Mouse (Mus musculus) right cerebral cortex, postnatal 14 days (tissue): ENCODE results near the gene Mip.
"Not testable (repeated sequence)": the region's sequence is repeated elsewhere in the genome, so short reads cannot be mapped to it uniquely, and the experiment has no call there.

Source experiments
- DNase-seq: peaks from one replicate; pipeline ENCODE4 v3.0.0; 2022

The Mip gene

DNA sequence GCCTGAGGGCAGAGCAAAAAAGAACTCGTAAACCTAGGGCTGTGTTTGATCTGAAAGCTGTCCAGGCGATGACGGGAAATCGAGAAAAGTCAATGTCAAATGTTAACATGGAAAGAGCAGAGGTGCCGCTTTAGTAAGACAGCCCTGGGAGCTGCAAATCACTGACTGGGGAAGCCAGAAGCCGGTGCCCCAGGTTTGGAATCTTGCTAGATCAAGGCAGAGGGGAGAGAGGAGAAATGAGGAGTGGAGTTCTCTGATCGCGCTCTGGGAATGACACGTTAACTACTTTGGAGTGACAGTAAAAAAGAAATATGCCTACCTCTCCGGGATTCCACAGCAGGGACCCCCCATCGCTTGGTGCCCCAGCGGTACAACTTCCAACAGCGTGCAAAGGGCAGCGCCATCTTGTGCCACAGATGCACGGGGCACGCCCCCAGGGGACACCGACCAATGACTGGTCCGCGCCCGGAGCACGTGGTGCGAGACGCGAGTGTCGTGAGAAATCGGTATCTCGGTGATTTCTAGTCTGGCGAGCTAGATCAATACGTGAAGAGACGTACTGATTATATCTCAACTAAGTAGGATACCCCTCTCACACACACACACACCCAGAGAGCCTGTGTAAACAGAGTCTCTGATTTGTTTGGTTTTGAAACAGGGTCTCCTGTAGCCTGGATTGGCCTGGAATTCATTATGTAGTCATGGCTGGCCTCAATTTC lies 14.1 kb upstream of the Mip start, which contains the start of gene Spryd4:
Gene Spryd4, minus strand, starts transcription at position 418 of the 719 bp plus-strand sequence.
- peak; percentile 90 for DNase-seq

DNA sequence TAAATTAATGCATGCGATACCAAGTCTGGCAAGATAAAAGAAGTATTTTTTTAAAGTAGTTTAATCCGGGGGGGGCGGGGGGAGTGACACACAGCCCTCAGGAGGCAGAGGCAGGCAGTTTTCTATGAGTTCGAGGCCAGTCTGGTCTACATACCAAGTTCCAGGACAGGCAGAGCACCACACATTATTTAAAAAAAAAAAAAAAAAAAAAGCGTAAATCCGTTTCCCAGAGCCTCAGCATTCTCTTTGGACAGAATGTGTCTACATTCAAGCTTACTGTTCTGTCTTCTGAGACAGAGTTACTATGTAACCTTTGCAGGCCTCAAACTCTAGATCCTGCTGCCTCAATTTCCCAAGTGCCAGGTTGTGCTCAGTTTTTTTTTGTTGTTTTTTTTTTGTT lies 13.5 kb upstream of the Mip start:
- DNase-seq = no peak

DNA sequence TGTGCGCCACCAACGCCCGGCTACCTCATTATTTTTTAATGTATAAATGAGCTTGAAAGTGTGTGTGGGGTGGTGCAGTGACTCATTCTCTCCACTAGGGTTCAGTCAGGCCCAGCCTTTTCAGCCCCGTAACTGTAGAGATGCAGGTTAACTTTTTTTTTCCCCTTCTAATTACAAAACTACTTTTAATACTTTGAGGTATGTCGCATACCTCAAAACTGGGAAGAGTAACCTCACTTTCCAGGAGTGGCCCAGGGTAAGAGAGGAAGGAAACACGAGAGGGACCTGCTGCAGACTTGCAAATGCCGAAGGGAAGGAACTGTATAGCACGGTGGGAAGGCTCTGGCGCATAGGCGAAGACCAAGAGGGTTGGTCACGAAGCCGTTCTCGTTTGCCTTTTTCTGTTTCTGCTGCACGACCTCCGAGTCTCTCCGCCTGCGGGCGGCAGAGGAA lies 12.7 kb upstream of the Mip start:
- DNase-seq = peak; percentile 62

DNA sequence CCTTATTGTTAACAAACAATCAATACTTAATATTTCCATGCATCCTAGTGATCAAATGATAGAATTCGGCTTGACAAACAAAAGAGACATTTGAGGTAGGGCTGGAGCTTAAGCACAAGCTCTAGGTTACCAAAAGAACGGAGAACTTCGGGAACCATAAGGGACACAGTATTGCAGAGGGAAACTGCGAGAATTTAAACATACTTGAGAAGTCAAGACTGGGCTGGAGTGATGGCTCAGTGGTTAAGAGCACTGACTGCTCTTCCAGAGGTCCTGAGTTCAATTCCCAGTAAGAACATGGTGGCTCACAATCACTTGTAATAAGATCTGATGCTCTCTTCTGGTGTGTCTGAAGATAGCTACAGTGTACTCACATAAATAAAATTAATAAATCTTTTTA lies 11.5 kb upstream of the Mip start:
- DNase-seq = not testable (repeated sequence)

DNA sequence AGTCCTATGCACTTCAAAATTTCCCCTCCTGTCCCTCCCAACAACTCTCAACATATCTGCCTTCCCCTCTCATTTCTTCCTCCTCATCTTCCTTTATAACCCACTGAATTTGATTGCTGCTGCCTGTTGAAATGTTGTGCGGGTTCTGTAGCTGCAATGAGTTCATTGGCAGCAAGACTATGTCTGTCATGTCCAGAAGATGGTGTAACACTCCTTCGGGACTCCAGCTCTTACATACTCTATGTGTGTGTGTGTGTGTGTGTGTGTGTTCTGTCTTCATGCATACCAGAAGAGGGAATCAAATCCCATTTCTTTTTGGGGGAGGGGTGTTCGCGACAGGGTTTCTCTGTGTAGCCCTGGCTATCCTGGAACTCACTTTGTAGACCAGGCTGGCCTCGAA lies 10.7 kb upstream of the Mip start:
- no peak for DNase-seq

DNA sequence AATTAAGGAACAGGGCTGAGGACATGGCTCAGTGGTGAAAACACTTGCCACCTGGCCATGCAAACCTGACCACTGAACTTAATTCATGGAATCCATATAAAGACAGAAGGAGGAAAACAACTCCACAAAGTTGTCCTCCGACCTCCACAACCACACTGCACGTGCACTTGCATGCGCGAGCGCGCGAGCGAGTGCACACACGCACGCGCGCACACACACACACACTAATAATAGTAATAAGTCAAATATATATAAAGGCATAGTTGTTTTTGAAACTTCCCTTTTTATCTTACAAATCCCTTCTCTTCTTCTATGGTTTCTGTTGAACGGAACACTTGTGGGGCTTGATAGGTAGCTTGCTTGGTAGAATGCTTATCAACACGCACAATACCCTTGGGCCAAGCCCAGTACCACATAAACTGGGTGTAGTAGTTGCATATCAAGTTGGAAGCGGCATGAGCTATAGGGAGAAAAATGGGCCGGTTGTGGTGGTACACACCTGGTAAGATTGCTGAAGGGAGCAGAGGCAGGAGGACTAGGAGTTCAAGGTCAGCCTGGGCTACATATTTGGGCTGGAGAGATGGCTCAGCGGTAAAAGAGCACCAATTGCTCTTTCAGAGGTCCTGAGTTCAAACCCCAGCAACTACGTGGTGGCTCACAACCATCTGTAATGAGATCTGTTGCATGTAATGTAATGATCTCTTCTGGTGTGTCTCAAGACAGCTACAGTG lies 7.1 kb upstream of the Mip start:
- DNase-seq = no peak

- no peak for DNase-seq
Observed at GRCm38 (mm10) chr10:128221533-128222286, 3.9 kb upstream of the Mip start.

GRCm38 (mm10) chr10:128225064-128225463 lies 574 bp upstream of the Mip start:
- DNase-seq = no peak

DNA sequence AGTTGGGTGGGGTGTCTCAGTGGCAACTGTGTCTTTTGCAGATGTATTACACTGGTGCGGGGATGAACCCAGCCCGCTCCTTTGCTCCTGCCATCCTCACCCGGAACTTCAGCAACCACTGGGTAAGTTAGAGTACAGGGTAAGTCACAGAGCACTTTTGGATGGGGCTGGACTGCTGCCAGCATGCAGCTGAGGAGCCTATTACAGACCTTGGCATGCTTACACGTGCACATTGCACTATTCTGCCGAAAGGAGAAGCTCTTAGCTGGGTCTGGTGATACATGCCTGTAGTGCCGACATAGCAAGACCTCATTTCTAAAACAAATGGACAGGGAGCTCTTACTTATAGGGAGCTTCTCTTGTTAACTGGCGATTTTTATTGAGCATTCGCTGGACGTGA lies 2.0 kb downstream of the Mip start:
- no peak for DNase-seq

DNA sequence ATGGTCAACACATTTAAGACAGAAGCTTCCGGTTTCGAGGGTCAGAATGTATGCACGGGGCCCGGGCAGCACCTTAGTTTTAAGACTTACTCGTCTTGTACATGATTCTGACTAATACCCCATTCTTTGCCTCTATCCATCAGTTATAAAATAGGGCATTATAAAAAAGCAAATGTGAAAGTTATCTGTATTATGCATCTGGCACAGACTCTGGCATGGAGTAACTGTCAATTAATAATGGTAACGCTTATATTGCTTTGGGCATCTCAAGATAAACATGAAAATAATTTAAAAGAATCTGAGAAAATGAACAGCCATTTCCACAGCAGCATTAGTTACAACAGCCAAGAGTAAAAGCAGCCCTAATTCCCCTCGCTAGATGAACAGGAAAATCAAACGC lies 2.4 kb downstream of the Mip start:
- DNase-seq = no peak

DNA sequence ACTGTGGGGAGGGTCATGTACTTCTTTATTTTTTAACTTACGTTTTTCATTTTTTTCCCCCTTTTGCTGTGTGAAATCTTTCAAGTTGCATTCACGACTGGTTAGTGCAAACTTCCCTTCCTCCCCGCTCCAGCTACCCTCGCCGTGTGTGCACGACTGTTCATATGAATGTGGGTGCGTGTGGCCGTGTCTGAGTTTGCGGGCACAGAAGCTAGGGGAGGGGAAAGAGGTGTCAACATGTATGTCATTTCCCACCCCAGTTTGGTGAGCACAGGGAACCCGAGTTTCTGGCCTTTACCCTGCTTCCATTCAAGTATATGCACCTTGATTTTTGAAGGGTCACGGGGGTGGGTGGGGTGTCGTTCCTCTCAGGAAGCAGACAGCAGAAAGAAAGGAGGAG lies 4.9 kb downstream of the Mip start:
- DNase-seq = no peak

GRCm38 (mm10) chr10:128231146-128231545 lies 5.5 kb downstream of the Mip start:
- no peak for DNase-seq

- peak; percentile 86 for DNase-seq
Observed at GRCm38 (mm10) chr10:128231697-128232419, 6.2 kb downstream of the Mip start, which contains the start of gene Timeless. Gene Timeless (plus strand): TSS chr10:128232065.

GRCm38 (mm10) chr10:128232420-128232985 lies 6.9 kb downstream of the Mip start:
- peak; percentile 29 for DNase-seq

GRCm38 (mm10) chr10:128236321-128236720 lies 10.7 kb downstream of the Mip start:
- DNase-seq = no peak

GRCm38 (mm10) chr10:128237807-128238480 lies 12.3 kb downstream of the Mip start:
- DNase-seq = no peak

GRCm38 (mm10) chr10:128239140-128239539 lies 13.5 kb downstream of the Mip start:
- DNase-seq = no peak

DNA sequence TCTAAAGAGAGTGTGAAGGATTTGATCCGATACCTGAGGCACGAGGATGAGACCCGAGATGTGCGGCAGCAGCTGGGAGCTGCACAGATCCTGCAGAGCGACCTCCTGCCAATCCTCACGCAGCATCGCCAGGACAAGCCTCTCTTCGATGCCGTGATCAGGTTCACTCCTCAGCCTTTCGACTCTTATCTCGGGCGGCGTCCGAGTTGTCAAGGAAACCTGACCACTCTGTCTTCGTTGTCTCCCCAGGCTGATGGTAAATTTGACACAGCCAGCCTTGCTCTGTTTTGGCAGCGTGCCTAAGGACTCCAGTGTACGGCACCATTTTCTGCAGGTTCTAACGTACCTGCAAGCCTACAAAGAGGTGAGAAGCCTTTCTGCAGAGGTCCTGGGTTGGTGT lies 14.5 kb downstream of the Mip start:
- DNase-seq = no peak

DNA sequence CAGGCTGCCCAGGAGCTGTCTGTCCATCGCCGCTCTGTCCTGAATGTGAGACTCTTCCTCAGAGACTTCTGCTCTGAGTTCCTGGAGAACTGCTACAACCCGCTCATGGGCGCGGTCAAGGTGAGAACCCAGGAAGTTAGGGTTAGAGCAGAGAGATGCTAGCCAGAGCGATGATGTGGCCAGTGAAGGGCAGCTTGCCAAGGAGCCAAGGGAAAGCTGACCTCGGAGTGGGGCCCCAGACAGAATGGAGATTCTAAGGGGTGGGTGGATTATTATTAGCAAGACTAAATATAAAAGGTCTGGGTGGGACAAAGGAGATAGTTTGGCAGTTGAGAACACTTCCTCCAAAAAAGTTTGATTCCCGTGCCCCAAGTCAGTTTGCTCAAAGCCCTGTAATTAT lies 17.6 kb downstream of the Mip start:
- DNase-seq = no peak

- no peak for DNase-seq
Observed at GRCm38 (mm10) chr10:128244121-128244520, 18.5 kb downstream of the Mip start.

- DNase-seq = no peak
Observed at GRCm38 (mm10) chr10:128247020-128247732, 21.5 kb downstream of the Mip start.
